Mouse (Mus musculus): Measurements from ENCODE around the gene Ttyh3.

DNA sequence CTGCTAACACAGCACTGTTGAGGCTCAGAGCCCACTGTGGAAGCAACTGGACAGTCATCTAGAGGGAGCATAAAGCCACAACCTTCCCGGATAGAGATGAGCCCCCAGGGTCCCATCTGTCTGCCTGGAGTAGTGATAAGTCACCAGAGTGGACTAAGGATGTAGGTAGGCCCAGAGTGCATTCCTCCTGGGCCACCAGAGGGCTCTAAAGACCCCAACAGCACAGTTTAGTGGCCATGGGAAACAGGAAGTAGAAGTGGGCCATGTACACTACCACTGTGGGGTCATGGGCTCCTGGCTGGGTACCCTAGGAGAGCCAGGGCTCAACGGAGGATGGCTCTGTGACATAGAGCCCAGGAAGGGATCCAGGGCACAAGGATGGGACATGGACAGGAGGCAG, 8.0 kb downstream of the Ttyh3 start:
- TF ChIP-seq ZC3H11A (IDR thresholded peaks at IDR 0.05; ENCODE audit: low read depth, low read length) (no peak), HCFC1 (IDR thresholded peaks at IDR 0.05; ENCODE audit: low read depth, low read length) (no peak), CTCF (IDR thresholded peaks at IDR 0.05 in 2 of 3, conservative IDR thresholded peaks at IDR 0.05 in 1 of 3; ENCODE audit: control insufficient read depth in 1 of 3, insufficient read depth in 1 of 3, low read depth in 2 of 3, low read length in 3 of 3, poor library complexity in 1 of 3, severe bottlenecking in 1 of 3) (peak in 1 of 3 experiments; percentile 36; a peak in 2 of 6 replicates), POLR2AphosphoS2 (IDR thresholded peaks at IDR 0.05; ENCODE audit: low read length) (no peak), TAL1 (IDR thresholded peaks at IDR 0.05; ENCODE audit: low read length) (no peak), MAZ (IDR thresholded peaks at IDR 0.05; ENCODE audit: low read depth, low read length) (no peak), POLR2A (IDR thresholded peaks at IDR 0.05; ENCODE audit: control insufficient read depth in 1 of 2, insufficient read depth in 1 of 2, low read depth in 1 of 2, low read length in 2 of 2, poor library complexity in 1 of 2) (no peak), E2F4 (IDR thresholded peaks at IDR 0.05; ENCODE audit: borderline replicate concordance, low read depth, low read length) (no peak), MXI1 (IDR thresholded peaks at IDR 0.05; ENCODE audit: low read depth, low read length) (no peak)
